Mouse (Mus musculus): ENCODE results near the gene Senp1. TPM values are rescaled to one million over a fixed set of nuclear protein-coding genes. Genes with fewer than 3 reads are reported as not detected.

The Senp1 gene
- polyA plus RNA-seq, 1 experiment from 2014 or later = 27.2 TPM

DNA sequence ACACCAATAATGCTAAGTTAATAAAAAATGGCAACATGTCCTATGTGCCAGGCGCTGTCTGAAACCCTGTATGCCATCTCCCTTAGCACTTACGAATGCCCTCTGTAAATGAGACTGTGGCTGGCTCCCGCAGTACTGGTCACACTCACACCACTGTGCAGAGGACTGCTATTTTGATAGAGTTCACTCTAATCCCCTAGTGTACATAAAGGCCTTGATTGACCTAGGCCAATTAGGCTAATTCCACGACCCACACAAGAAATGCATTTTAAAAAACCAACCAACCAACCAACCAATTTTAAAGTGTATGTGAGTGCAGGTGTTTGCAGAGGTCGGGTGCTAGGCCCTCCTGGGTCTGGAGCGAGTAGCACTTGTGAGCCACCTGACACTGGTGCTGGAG is 63.7 kb downstream of the Senp1 start:
- WGBS = 65% methylated on average over 6 of the region's 6 CpGs
- no peak for ATAC-seq (ENCODE audit: low read depth)
- Histone ChIP-seq H3K9me3 (ENCODE audit: control insufficient read depth, low read length) (no peaks in the 10 kb centered on the region), H3K4me2 (ENCODE audit: low read depth, low read length) (no peak overlapping the region), H3K27me3 (replicated peaks; ENCODE audit: control insufficient read depth, insufficient read depth, low read length) (no peaks in the 10 kb centered on the region), H3K4me3 (ENCODE audit: low read depth, low read length) (no peak overlapping the region), H3K9ac (ENCODE audit: low read depth, low read length) (no peak overlapping the region), H3K36me3 (ENCODE audit: control insufficient read depth, insufficient read depth, low read length) (no peaks in the 10 kb centered on the region), H3K4me1 (ENCODE audit: control insufficient read depth, insufficient read depth, low read length) (peaks cover 34% of the 10 kb centered on the region), H3K27ac (replicated peaks; ENCODE audit: low read depth, low read length) (no peak overlapping the region)
- no peak for DNase-seq (ENCODE audit: low spot score)

DNA sequence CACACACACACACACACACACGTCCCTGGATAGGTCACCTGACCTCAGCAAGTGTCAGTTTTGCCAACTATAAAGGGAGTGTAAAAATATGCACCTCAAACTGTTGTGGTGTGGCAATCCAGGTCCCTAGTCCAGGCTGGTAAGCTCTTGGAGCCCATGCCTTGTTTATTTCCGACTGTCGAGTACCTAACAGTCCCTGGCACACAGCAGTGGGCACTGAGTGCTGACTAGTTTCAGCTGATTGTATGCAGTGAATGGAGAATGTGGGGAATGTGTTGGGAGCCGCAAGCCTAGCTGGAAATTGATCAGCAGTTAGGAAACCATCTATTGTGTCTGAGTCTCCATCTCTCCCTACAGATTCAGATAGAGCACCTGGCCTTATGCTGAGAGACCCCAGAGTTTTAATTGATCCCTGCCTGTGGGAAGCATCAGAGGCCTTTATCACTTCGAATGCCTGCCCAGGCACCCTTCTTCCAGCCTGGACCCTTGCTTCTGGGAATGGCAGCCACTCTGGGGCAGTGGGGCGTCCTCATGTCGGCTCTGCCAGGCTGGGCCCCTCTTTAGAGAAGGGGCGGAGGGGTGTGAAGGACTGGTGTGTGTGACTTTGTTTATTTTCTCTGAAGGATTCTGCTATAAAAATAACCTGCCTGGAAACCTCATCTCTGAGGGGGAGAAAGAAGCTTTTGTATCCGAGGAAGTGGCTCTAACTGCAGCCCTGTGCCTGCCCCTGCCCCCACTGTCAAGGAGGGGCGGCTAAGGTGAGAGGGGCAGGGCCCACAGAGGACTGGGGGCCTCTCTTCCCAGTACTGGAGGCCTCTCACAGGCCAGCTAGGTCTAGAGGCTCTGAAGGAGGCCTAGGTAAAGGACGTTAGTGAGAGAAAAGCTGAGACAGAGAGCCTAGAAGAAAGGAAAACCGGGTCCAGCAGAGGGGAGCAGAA is 66.3 kb downstream of the Senp1 start:
- H3K9me3 ChIP-seq (ENCODE audit: control insufficient read depth, low read length) = no peaks in the 10 kb centered on the region
- WGBS = 29% methylated on average over 12 of the region's 12 CpGs
- H3K27ac ChIP-seq (replicated peaks; ENCODE audit: low read depth, low read length) = peak overlapping the region; percentile 59
- H3K4me2 ChIP-seq (ENCODE audit: low read depth, low read length) = no peak overlapping the region
- no peaks in the 10 kb centered on the region for H3K27me3 ChIP-seq (replicated peaks; ENCODE audit: control insufficient read depth, insufficient read depth, low read length)
- H3K4me1 ChIP-seq (ENCODE audit: control insufficient read depth, insufficient read depth, low read length) = peaks cover 34% of the 10 kb centered on the region
- H3K9ac ChIP-seq (ENCODE audit: low read depth, low read length) = peak overlapping the region; percentile 45; the same call in 1 of the 2 replicates
- ATAC-seq (ENCODE audit: low read depth) (peak; percentile 65), DNase-seq (ENCODE audit: low spot score) (no peak)
- H3K4me3 ChIP-seq (ENCODE audit: low read depth, low read length) = no peak overlapping the region
- no peaks in the 10 kb centered on the region for H3K36me3 ChIP-seq (ENCODE audit: control insufficient read depth, insufficient read depth, low read length)

DNA sequence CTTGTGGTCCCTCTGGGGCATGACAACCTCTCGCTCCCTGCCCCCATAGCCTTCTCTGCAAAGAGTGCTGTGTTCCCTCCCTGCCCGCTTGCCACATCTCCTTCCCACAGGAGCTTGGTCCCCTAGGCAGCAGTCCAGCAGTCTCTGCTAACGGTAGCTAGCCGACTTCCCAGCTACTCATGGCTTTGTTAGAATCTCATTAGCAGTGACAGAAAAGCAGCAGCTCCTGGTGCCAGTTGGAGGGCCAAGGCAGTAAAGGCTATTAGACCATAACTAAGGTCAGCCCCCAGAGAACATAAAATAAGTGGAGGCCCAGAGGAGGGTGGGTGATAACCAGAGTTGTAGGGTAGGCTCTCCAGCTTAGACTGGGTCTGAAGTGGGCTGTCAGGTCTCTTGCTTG is 67.9 kb downstream of the Senp1 start:
- no peak overlapping the region for H3K4me2 ChIP-seq (ENCODE audit: low read depth, low read length)
- no peak for ATAC-seq (ENCODE audit: low read depth)
- H3K4me3 ChIP-seq (ENCODE audit: low read depth, low read length) = no peak overlapping the region
- H3K4me1 ChIP-seq (ENCODE audit: control insufficient read depth, insufficient read depth, low read length) = peaks cover 34% of the 10 kb centered on the region
- no peaks in the 10 kb centered on the region for H3K36me3 ChIP-seq (ENCODE audit: control insufficient read depth, insufficient read depth, low read length)
- peak overlapping the region; percentile 67 for H3K27ac ChIP-seq (replicated peaks; ENCODE audit: low read depth, low read length)
- H3K27me3 ChIP-seq (replicated peaks; ENCODE audit: control insufficient read depth, insufficient read depth, low read length) = no peaks in the 10 kb centered on the region
- no peak for DNase-seq (ENCODE audit: low spot score)
- H3K9me3 ChIP-seq (ENCODE audit: control insufficient read depth, low read length) = no peaks in the 10 kb centered on the region
- 50% methylated on average over 4 of the region's 4 CpGs for WGBS
- H3K9ac ChIP-seq (ENCODE audit: low read depth, low read length) = no peak overlapping the region

DNA sequence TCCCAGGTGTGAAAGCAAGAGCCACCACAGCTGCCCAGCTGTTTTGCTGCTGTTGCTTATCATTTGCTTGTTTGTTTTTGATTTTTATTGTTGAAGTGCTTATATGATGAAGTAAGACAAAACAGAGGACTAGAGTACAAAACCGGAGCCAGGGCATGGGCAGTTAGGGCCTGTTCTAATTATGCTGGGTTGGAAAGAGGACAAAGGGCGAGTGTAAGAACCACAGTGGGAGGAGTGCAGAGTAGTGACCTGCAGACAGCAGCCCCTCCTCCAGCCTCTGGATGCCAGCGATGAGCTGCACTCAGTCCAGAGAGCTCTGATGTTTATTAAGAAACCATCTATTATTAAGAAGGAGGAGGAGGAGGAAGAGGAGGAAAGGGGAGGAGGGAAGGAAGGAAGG is 70.4 kb downstream of the Senp1 start:
- H3K36me3 ChIP-seq (ENCODE audit: control insufficient read depth, insufficient read depth, low read length) = no peaks in the 10 kb centered on the region
- H3K9ac ChIP-seq (ENCODE audit: low read depth, low read length) = no peak overlapping the region
- no peaks in the 10 kb centered on the region for H3K9me3 ChIP-seq (ENCODE audit: control insufficient read depth, low read length)
- H3K4me3 ChIP-seq (ENCODE audit: low read depth, low read length) = no peak overlapping the region
- H3K4me1 ChIP-seq (ENCODE audit: control insufficient read depth, insufficient read depth, low read length) = peaks cover 26% of the 10 kb centered on the region
- no peak for ATAC-seq (ENCODE audit: low read depth)
- 31% methylated on average over 3 of the region's 3 CpGs for WGBS
- no peaks in the 10 kb centered on the region for H3K27me3 ChIP-seq (replicated peaks; ENCODE audit: control insufficient read depth, insufficient read depth, low read length)
- no peak overlapping the region for H3K4me2 ChIP-seq (ENCODE audit: low read depth, low read length)
- DNase-seq (ENCODE audit: low spot score) = no peak
- no peak overlapping the region for H3K27ac ChIP-seq (replicated peaks; ENCODE audit: low read depth, low read length)

DNA sequence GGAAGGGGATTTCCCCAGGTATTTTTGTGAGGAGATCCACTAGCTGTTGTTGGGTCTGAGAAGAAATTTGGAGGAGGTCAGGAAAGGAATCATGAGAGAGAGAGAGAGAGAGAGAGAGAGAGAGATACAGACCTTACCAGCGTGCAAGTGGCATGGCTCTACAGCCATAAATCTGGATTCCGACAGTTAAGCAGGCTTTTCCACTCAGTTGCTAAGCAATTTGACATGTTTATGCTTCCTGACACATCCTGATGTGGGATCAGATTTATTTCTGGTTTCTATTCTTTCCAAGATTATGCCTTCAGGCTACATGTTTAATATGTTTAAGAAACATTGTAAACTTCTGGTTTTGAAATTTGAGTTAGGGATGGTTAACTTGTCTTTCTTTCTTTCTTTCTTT is 71.7 kb downstream of the Senp1 start:
- no peaks in the 10 kb centered on the region for H3K27me3 ChIP-seq (replicated peaks; ENCODE audit: control insufficient read depth, insufficient read depth, low read length)
- H3K27ac ChIP-seq (replicated peaks; ENCODE audit: low read depth, low read length) = no peak overlapping the region
- H3K4me2 ChIP-seq (ENCODE audit: low read depth, low read length) = no peak overlapping the region
- no peak overlapping the region for H3K4me3 ChIP-seq (ENCODE audit: low read depth, low read length)
- H3K4me1 ChIP-seq (ENCODE audit: control insufficient read depth, insufficient read depth, low read length) = peaks cover 15% of the 10 kb centered on the region; the same call in 1 of the 2 replicates
- no peak overlapping the region for H3K9ac ChIP-seq (ENCODE audit: low read depth, low read length)
- H3K36me3 ChIP-seq (ENCODE audit: control insufficient read depth, insufficient read depth, low read length) = no peaks in the 10 kb centered on the region
- 23% methylated on average over 2 of the region's 2 CpGs for WGBS
- no peaks in the 10 kb centered on the region for H3K9me3 ChIP-seq (ENCODE audit: control insufficient read depth, low read length)
- peak; percentile 72 for DNase-seq (ENCODE audit: low spot score)
- ATAC-seq (ENCODE audit: low read depth) = no peak

DNA sequence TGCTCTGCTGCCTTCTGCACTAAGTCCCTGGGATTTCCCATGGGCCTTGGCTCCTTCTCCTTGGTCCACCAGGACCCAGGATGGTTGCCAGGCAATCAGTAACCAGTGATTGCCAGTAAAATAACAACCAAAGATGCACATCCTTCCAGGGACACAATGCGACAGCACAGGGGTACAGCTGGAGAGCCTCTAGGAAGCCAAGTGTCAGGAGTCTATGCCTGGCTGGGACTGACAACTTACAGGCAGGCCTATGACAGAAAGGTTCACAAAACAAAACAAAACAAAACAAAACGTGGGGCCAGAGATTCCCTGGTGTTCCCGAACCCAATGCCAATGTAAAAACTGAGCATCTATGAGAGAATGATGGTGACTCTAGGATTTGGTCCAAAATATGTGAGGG is 74.5 kb downstream of the Senp1 start:
- WGBS = 69% methylated on average over 3 of the region's 3 CpGs
- H3K27ac ChIP-seq (replicated peaks; ENCODE audit: low read depth, low read length) = no peak overlapping the region
- no peaks in the 10 kb centered on the region for H3K27me3 ChIP-seq (replicated peaks; ENCODE audit: control insufficient read depth, insufficient read depth, low read length)
- no peaks in the 10 kb centered on the region for H3K36me3 ChIP-seq (ENCODE audit: control insufficient read depth, insufficient read depth, low read length)
- H3K4me2 ChIP-seq (ENCODE audit: low read depth, low read length) = no peak overlapping the region
- no peaks in the 10 kb centered on the region for H3K4me1 ChIP-seq (ENCODE audit: control insufficient read depth, insufficient read depth, low read length)
- DNase-seq (ENCODE audit: low spot score) (no peak), ATAC-seq (ENCODE audit: low read depth) (no peak)
- H3K9me3 ChIP-seq (ENCODE audit: control insufficient read depth, low read length) = no peaks in the 10 kb centered on the region
- H3K4me3 ChIP-seq (ENCODE audit: low read depth, low read length) = no peak overlapping the region
- no peak overlapping the region for H3K9ac ChIP-seq (ENCODE audit: low read depth, low read length)

DNA sequence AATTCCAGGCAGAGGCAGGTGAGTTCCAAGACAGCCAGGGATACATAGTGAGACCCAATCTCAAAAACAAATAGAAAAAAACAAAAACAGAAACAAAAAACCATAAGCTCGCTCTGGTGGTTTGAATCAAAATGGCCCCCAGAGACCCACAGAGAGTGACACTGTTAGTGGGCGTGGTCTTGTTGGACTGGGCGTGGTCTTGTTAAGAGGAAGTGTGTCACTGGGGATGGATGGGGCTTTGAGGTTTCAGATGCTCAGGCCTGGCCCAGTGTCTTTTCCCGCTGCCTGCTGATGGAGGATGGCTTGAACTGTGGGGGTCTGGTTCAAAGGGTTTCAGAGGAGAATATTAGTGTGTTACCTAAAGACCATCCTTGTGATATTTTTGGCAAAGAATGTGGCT is 75.6 kb downstream of the Senp1 start:
- no peak for DNase-seq (ENCODE audit: low spot score)

DNA sequence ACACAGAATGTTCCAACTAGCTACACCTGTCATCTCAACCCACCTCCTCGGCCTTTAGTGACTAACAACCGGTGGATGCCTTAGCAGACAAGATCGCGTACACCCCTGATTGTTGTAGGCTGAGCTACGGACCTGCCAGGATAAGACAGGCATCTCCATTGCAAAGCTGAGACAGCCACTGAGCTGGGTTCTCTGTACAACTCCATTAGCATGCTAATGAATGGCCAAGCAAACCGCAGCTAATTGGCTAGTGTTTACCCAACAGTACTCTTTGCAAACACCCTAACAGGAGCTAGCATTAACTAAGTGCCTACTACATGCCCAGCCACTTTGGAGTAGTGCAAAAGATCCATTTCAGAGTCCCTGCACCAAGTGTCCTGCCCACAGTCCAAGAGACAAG is 80.7 kb downstream of the Senp1 start:
- Histone ChIP-seq H3K4me1 (ENCODE audit: control insufficient read depth, insufficient read depth, low read length) (no peaks in the 10 kb centered on the region), H3K4me2 (ENCODE audit: low read depth, low read length) (no peak overlapping the region), H3K9ac (ENCODE audit: low read depth, low read length) (no peak overlapping the region), H3K4me3 (ENCODE audit: low read depth, low read length) (no peak overlapping the region), H3K27ac (replicated peaks; ENCODE audit: low read depth, low read length) (no peak overlapping the region), H3K9me3 (ENCODE audit: control insufficient read depth, low read length) (no peaks in the 10 kb centered on the region), H3K36me3 (ENCODE audit: control insufficient read depth, insufficient read depth, low read length) (no peaks in the 10 kb centered on the region), H3K27me3 (replicated peaks; ENCODE audit: control insufficient read depth, insufficient read depth, low read length) (no peaks in the 10 kb centered on the region)
- ATAC-seq (ENCODE audit: low read depth) = no peak
- no peak for DNase-seq (ENCODE audit: low spot score)
- WGBS = 60% methylated on average over 6 of the region's 6 CpGs

More for the DNA sequence above, 75.6 kb downstream of the Senp1 start:
- WGBS = 77% methylated on average over 4 of the region's 4 CpGs
- Histone ChIP-seq H3K27ac (replicated peaks; ENCODE audit: low read depth, low read length) (no peak overlapping the region), H3K4me1 (ENCODE audit: control insufficient read depth, insufficient read depth, low read length) (no peaks in the 10 kb centered on the region), H3K9ac (ENCODE audit: low read depth, low read length) (no peak overlapping the region), H3K4me3 (ENCODE audit: low read depth, low read length) (no peak overlapping the region), H3K4me2 (ENCODE audit: low read depth, low read length) (no peak overlapping the region), H3K36me3 (ENCODE audit: control insufficient read depth, insufficient read depth, low read length) (no peaks in the 10 kb centered on the region), H3K27me3 (replicated peaks; ENCODE audit: control insufficient read depth, insufficient read depth, low read length) (no peaks in the 10 kb centered on the region), H3K9me3 (ENCODE audit: control insufficient read depth, low read length) (no peaks in the 10 kb centered on the region)
- no peak for ATAC-seq (ENCODE audit: low read depth)

DNA sequence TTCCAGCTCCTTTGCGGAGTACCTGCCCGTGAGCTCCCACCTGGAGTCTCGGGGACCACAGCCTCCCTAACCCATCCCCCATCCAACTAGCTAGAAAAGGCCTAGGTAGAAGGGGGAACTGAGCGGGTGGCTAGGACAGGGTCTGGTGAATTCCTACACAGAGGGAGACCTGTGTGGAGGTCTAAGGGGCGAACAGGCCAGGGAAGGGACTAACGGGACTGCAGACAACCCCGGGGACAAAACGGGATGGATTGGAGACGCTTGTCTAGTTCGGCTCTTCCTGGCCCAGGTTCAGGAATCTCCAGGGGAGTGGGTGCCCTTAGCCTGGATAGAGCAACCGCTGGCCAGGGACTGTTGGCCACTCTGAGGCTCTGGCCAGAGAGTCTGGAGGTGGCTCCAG is 88.4 kb downstream of the Senp1 start:
- peak overlapping the region; percentile 77 for H3K27ac ChIP-seq (replicated peaks; ENCODE audit: low read depth, low read length)
- H3K4me2 ChIP-seq (ENCODE audit: low read depth, low read length) = peak overlapping the region; percentile 89
- H3K4me3 ChIP-seq (ENCODE audit: low read depth, low read length) = peak overlapping the region; percentile 47
- DNase-seq (ENCODE audit: low spot score) = no peak
- H3K36me3 ChIP-seq (ENCODE audit: control insufficient read depth, insufficient read depth, low read length) = no peaks in the 10 kb centered on the region
- no peaks in the 10 kb centered on the region for H3K9me3 ChIP-seq (ENCODE audit: control insufficient read depth, low read length)
- H3K9ac ChIP-seq (ENCODE audit: low read depth, low read length) = peak overlapping the region; percentile 67
- 15% methylated on average over 9 of the region's 11 CpGs for WGBS
- ATAC-seq (ENCODE audit: low read depth) = no peak
- peaks cover 23% of the 10 kb centered on the region for H3K4me1 ChIP-seq (ENCODE audit: control insufficient read depth, insufficient read depth, low read length)
- H3K27me3 ChIP-seq (replicated peaks; ENCODE audit: control insufficient read depth, insufficient read depth, low read length) = peaks cover 31% of the 10 kb centered on the region
